Mouse (Mus musculus) erythroblast, embryonic 14.5 days (primary cell): ENCODE measurements at regions not wholly inside any gene's neighbourhood (a gene's known extent, or its start where the extent isn't known, plus 50 kb on each side); places are given as distances from the start of the nearest gene placed in this dataset.

Experiments
- H3K27me3 ChIP-seq: 2 replicates; pipeline ENCODE4 v1.6.1; 2012; ENCODE audit warnings: inconsistent platforms; ENCODE audit not compliant: control insufficient read depth
- H3K36me3 ChIP-seq: 2 replicates; pipeline ENCODE4 v1.6.1; 2012; ENCODE audit warnings: mild to moderate bottlenecking, inconsistent platforms; ENCODE audit not compliant: control insufficient read depth
- H3K4me1 ChIP-seq: 2 replicates; pipeline ENCODE4 v1.6.1; 2012; ENCODE audit warnings: inconsistent platforms; ENCODE audit not compliant: control insufficient read depth
- H3K4me3 ChIP-seq: replicated peaks from 2 replicates; pipeline ENCODE3; 2012; ENCODE audit warnings: moderate library complexity, mild to moderate bottlenecking, inconsistent platforms
- H3K9me3 ChIP-seq: 2 replicates; pipeline ENCODE4 v1.6.1; 2012; ENCODE audit warnings: low read length, inconsistent platforms, mixed read lengths; ENCODE audit not compliant: control insufficient read depth
- GATA1 ChIP-seq: IDR thresholded peaks from 2 replicates; pipeline ENCODE4 v1.6.1; 2012; ENCODE audit warnings: low read length, inconsistent platforms, mixed read lengths
- TAL1 ChIP-seq: IDR thresholded peaks from 3 replicates; pipeline ENCODE4 v1.6.1; 2012; ENCODE audit warnings: low read length, inconsistent platforms, mixed read lengths

DNA sequence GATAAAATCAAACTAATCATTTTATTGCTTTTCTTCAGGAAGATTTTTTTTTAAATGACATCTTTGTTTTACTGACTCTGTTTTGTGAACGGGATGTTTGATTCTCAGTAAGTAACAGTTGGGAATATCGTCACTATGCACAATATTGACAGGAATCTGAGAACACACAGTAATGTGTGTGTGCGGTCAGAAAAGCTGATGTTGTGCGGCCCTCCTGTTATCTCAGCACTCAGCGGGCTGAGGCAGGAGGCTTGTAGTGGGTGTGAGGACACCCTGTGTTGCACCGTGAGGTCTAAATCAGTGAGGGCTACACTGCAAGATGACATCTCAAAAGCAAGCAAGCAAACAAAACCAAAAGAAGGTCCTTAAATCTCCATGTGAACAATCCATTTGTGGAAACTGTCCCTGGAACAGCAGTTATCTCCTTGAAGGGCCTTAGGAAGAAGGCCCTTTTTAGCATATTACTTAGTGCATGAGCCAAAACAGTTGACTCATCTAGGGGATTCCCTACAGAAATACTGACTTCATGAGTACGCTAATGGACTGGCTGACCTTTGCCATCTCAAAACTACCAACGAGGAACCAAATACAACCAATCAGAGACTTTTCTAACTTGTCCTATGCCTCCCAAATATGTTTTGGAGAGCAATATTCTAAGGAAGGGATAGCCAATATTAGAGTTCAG, 181.2 kb upstream of the Marcks start:
- Histone ChIP-seq H3K27me3 (no peaks in the 10 kb centered on the region), H3K9me3 (no peaks in the 10 kb centered on the region), H3K36me3 (no peaks in the 10 kb centered on the region), H3K4me3 (no peak overlapping the region), H3K4me1 (no peaks in the 10 kb centered on the region)
- no peak for TF ChIP-seq GATA1
- no peak for TF ChIP-seq TAL1

DNA sequence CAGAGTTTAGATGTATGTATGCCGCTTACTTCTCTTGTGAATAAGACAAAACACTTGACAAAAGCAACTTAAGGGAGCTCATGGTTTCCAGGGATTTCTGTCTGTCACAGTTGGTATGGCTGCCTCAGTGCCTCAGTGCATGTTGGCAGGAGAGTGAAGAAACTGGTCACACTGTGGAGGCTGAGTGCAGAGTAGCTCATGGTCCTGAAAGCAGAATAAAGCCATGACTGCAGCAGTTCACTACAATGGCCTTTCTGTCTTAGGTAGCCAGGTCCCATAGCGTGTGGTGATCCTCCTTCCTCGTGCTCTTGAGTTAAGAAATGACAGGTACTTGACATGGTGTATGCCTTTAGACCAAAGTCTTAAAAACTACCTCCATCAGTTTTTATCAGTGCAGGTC, 178.0 kb upstream of the Marcks start:
- no peaks in the 10 kb centered on the region for H3K27me3 ChIP-seq
- no peak for TF ChIP-seq GATA1
- no peak for TF ChIP-seq TAL1

GRCm38 (mm10) chr10:37315804-37316203, 177.1 kb upstream of the Marcks start:
- TF ChIP-seq TAL1 (no peak), GATA1 (no peak)
- Histone ChIP-seq H3K36me3 (no peaks in the 10 kb centered on the region), H3K9me3 (no peaks in the 10 kb centered on the region), H3K27me3 (no peaks in the 10 kb centered on the region), H3K4me1 (no peaks in the 10 kb centered on the region), H3K4me3 (no peak overlapping the region)

More for the DNA sequence above, 178.0 kb upstream of the Marcks start:
- no peaks in the 10 kb centered on the region for H3K4me1 ChIP-seq
- no peaks in the 10 kb centered on the region for H3K36me3 ChIP-seq
- no peaks in the 10 kb centered on the region for H3K9me3 ChIP-seq
- H3K4me3 ChIP-seq, result no peak overlapping the region

- Histone ChIP-seq H3K36me3 (no peaks in the 10 kb centered on the region), H3K9me3 (no peaks in the 10 kb centered on the region), H3K4me1 (no peaks in the 10 kb centered on the region), H3K4me3 (no peak overlapping the region), H3K27me3 (no peaks in the 10 kb centered on the region)
- TF ChIP-seq GATA1 (no peak), TAL1 (no peak)
Measured at GRCm38 (mm10) chr10:37314746-37315430, 176.2 kb upstream of the Marcks start.

- no peaks in the 10 kb centered on the region for H3K4me1 ChIP-seq
- H3K27me3 ChIP-seq, result no peaks in the 10 kb centered on the region
- TF ChIP-seq TAL1 (no peak), GATA1 (no peak)
- H3K36me3 ChIP-seq, result no peaks in the 10 kb centered on the region
- no peak overlapping the region for H3K4me3 ChIP-seq
- no peaks in the 10 kb centered on the region for H3K9me3 ChIP-seq
Measured at GRCm38 (mm10) chr10:37313461-37313860, 174.7 kb upstream of the Marcks start.

DNA sequence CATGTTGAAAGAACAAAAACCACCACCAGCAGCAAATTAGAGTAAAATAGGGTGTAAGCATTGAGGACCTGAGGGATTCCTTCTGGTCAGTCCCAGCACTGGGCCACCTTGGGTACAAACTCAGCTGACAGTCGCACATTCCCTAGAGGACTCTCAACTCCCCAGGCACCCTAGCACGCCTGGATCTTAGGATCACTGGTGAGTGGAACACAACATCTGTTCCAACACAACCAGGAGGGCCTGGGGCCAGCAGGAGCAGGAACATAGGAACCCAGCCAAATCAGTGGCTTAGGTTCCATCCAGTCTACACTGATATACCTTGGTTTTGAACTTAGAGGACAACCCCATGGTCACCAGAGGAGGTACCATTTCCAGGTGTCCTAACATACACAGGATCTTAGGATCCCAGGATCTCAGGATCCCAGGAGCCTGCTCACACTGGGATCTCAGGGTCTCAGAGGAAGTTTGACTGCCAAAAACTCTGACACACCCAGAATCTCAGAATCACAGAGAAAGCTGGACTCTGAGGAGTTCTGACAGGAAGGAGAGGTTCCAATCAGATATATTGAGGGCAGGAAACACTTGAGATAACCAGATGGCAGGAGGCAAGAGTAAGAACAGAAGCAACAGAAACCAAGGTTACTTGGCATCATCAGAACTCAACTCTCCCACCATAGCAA, 171.7 kb upstream of the Marcks start:
- no peak for TF ChIP-seq GATA1
- TF ChIP-seq TAL1, result no peak
- no peak overlapping the region for H3K4me3 ChIP-seq
- H3K36me3 ChIP-seq, result no peaks in the 10 kb centered on the region
- no peaks in the 10 kb centered on the region for H3K27me3 ChIP-seq
- no peaks in the 10 kb centered on the region for H3K4me1 ChIP-seq
- no peaks in the 10 kb centered on the region for H3K9me3 ChIP-seq

DNA sequence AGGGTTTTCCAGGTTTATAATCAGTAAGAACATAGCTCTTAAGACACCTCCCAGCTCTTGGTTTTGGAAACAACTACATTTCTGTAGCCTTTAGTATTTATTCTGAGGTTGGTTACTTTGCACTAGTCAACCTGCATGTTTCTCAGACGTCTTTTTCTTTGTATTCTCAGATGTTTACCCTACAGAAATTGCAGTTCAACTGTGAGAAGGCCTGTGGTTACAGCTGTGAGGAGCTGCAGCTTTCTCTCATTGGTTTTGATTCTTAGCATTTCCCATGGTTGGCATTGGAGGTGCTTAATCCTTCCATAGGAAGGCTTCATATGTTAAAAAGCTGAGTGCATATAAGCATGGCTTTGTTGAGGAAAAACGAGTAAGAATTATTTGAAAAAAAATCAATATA, 165.9 kb upstream of the Marcks start:
- Histone ChIP-seq H3K27me3 (no peaks in the 10 kb centered on the region), H3K36me3 (no peaks in the 10 kb centered on the region), H3K9me3 (no peaks in the 10 kb centered on the region; the same call in 1 of the 2 replicates), H3K4me1 (no peaks in the 10 kb centered on the region), H3K4me3 (no peak overlapping the region)
- TF ChIP-seq GATA1 (no peak), TAL1 (no peak)

DNA sequence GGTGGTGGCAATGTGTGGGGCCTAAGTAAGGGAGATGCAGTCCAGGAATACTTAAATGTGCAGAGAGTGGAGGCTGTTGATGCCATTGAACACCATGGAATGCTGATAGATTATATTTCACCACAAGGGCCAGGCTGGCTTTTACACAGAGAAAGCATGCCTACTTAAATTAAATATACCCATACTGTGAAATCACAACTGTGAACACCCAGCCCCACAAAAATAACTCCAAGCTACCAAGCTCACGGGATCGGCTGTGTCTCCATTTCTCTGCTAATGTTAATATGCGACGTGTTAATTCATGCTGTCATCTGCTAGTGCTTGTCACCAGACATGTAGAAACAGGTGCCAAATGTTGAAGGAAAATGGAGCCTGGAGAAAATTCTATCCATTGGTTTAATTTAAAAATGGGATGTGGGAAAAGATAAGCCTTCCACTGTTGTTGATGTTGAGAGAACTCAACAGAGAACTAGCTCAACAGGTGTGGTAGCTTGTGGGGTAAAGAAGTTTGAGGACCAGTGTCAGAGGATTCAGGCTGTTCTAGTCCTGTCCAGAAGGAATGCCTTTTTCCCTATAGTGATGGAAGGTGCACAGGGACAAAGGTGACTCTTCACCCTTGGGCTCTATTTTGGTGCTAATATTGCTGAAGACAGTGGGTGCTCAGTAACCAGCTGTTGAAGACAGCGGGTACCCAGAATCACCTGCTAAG, 161.6 kb upstream of the Marcks start:
- H3K4me1 ChIP-seq, result no peaks in the 10 kb centered on the region
- H3K36me3 ChIP-seq, result no peaks in the 10 kb centered on the region
- no peak overlapping the region for H3K4me3 ChIP-seq
- no peaks in the 10 kb centered on the region for H3K27me3 ChIP-seq
- TF ChIP-seq TAL1 (no peak), GATA1 (no peak)
- H3K9me3 ChIP-seq, result no peaks in the 10 kb centered on the region; the same call in 1 of the 2 replicates
